Mouse (Mus musculus) heart, postnatal 4 days (tissue): ENCODE results near the gene Wfs1. TPM values are rescaled to one million over a fixed set of nuclear protein-coding genes. Genes with fewer than 3 reads are reported as not detected.

Experiments used
- DNase-seq: peaks from one replicate; pipeline ENCODE4 v3.0.0; 2021
- total RNA-seq, 2 experiments: library from RNA; stranded (reverse); gene quantifications; 2 replicates each; pipeline ENCODE4 v1.2.3; 2021

Wfs1 gene
- total RNA-seq, 2 experiments from 2014 or later: 26.3 to 27.7 TPM

- DNase-seq: no peak
Observed at GRCm38 (mm10) chr5:36928701-36929100, 60.3 kb downstream of the Wfs1 start.

- DNase-seq: peak; percentile 51
Observed at GRCm38 (mm10) chr5:36923826-36924700, 64.9 kb downstream of the Wfs1 start.

DNA sequence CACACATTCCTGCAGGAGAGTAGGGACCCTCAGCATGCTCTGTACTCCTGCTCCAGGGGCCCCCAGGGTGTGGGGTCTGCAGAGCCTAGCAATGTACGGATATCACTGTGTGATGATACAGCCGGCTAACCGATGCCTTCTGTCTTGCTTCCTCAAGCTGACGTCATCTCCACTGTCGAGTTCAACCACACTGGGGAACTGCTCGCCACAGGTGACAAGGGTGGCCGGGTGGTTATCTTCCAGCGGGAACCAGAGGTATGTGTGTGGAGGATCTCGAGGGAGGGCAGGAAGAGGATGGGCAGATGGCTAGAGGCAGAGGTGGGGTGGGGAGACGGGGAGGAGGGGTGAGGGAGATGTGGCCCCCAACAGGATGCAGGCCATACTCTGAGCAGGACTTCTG is 66.2 kb downstream of the Wfs1 start:
- DNase-seq: no peak

- no peak for DNase-seq
Observed at GRCm38 (mm10) chr5:36921871-36922270, 67.1 kb downstream of the Wfs1 start.

DNA sequence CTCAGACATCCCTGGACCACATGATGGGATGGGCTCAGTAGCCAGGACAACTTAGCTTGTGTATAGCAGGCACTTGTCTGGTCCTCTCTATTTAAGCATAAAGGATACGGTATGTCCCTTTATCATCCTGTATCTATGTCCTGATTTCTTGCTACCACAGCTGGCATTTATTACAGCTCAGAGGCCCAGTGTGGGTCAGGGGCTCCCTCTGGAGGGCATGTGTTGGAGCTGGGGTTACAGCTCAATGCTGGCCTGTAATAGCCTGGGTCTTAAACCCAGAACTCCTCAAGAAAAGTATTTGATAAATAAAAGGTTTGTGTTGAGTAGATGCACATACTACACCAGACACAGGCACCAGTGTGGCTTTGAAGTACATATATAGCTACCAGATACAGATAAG is 68.9 kb downstream of the Wfs1 start:
- DNase-seq: peak; percentile 43

DNA sequence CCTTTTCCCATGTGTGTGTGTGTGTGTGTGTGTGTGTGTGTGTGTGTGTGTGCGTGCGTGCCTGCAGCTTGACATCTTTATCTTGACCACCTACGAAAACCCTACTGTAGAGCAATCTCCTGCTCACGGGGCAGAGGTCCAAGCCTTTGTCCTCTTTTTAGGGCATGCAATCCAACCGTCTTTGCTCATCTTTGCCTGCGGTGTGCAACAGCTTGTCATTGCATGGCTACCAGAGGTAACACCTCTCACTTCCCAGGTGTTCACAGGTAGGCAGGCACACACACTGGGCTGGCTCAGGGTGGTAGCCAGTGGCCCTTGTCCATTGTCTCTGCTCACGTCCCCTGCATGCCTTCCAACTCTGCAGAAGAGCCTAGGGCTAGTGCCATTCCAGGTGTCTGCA is 71.0 kb downstream of the Wfs1 start:
- DNase-seq: no peak

GRCm38 (mm10) chr5:36917245-36917644 is 71.8 kb downstream of the Wfs1 start:
- DNase-seq: no peak

DNA sequence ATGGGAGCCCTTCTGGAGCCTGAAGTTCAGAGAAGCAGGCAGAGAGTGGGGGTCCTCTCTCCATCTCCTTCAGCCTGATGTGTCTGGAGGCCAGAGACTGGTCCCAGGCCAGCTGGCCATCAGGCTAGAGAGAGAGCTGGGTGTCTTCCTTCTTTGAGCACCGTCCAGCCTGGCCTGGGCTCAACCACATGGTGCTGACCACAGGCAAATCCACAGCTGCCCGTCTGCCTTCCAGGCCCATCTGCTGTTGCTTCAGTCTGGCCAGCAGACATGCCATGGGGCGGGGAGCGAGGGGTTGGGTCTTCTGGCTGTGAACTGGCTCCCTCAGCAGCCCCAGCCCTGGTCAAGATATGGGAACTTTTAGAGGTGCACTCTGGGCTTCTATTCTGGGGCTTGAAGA is 72.4 kb downstream of the Wfs1 start:
- DNase-seq: no peak

Other genes starting within 250 kb of the Wfs1 start
- gene Bloc1s4, start 240.6 kb downstream of the Wfs1 start, total RNA-seq: 10 to 100 TPM; 11.6 to 13.7 TPM
- 100 to 1,000 TPM; 306 to 323 TPM for gene Mrfap1, start 192.4 kb downstream of the Wfs1 start, total RNA-seq
- gene Man2b2, start 158.6 kb downstream of the Wfs1 start, total RNA-seq: 10 to 100 TPM; 19.2 to 19.7 TPM
- under 1 TPM; 0.19 to 0.25 TPM for gene Ppp2r2c, start 120.7 kb downstream of the Wfs1 start, total RNA-seq
- gene Gm1043, start 96.2 kb upstream of the Wfs1 start, total RNA-seq: not detected